Mouse (Mus musculus) adrenal gland, postnatal 14 days (tissue): ENCODE measurements at regions not wholly inside any gene's neighbourhood (a gene's known extent, or its start where the extent isn't known, plus 50 kb on each side); places are given as distances from the start of the nearest gene placed in this dataset.

ENCODE experiments used
- microRNA-seq, 2 experiments: library from miRNA; unstranded; fragments of <30 nt; microRNA quantifications; one replicate each; pipeline ENCODE4 v1.2.0; 2021

Small RNA genes lying in the stretch of these regions (microRNA-seq; reads per million reads assigned to microRNA genes)
- gene Gm25347 = 0 reads per million in 2 experiments
